In the genomic region with DNA sequence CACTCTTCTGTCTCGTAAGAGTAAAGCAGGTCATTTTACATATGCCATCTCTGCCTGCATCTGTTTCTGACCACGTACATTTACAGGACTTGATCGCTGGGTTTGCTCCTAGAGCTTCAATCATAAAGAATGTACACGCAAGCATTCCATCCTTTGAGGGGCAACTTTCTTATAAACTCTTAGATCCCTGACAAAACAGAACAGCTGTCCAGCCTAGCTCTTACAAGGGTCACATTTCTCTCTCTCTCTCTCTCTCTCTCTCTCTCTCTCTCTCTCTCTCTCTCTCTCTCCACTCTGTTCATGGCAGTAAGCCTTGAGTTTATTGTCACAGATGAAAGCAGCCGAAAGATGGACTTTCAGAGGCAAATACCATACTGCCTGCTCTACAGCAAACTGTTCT, we compare ENCODE assay signal across 24 mouse cellular contexts.
DNase-seq lines count a peak whose midpoint lies in the region; ATAC-seq and TF ChIP-seq lines count a peak whose summit lies in the region.
"Had no signal": no experiment of that assay in that cellular context is flagged by ENCODE, and none has a peak within 500 bp of the region (broad histone marks: within the 10 kb centered on the region; RNA-seq: fewer than 3 reads in every experiment).

No protein-coding gene starts in this region.

- H3K36me3 ChIP-seq in lung, embryonic 14.5 days (ENCODE audit: insufficient read depth): no peaks in the 10 kb centered on the region
- no peaks in the 10 kb centered on the region for H3K36me3 ChIP-seq in intestine, embryonic 15.5 days
- no peaks in the 10 kb centered on the region for H3K36me3 ChIP-seq in stomach, embryonic 14.5 days (ENCODE audit: control insufficient read depth, insufficient read depth, low read length)
- no peaks in the 10 kb centered on the region for H3K36me3 ChIP-seq in hindbrain, embryonic 11.5 days (ENCODE audit: control insufficient read depth, insufficient read depth, low read length)
- H3K36me3 ChIP-seq: forebrain, embryonic 10.5 days; midbrain, embryonic 15.5 days; neural tube, embryonic 13.5 days had no signal

- no peak overlapping the region for H3K4me3 ChIP-seq in lung, embryonic 14.5 days (ENCODE audit: low read depth, low read length)
- H3K4me3 ChIP-seq in intestine, embryonic 15.5 days (replicated peaks): no peak overlapping the region
- H3K4me3 ChIP-seq in stomach, embryonic 14.5 days (ENCODE audit: low read depth, low read length): no peak overlapping the region
- H3K4me3 ChIP-seq in hindbrain, embryonic 11.5 days (ENCODE audit: low read depth, low read length): no peak overlapping the region
- H3K4me3 ChIP-seq in left cerebral cortex, adult 2 months: no peak overlapping the region
- H3K4me3 ChIP-seq: forebrain, embryonic 10.5 days; heart, adult 2 months; midbrain, embryonic 15.5 days; neural tube, embryonic 13.5 days had no signal

- peak overlapping the region; percentile 35; the same call in 1 of the 2 replicates for H3K4me2 ChIP-seq in lung, embryonic 14.5 days
- H3K4me2 ChIP-seq in intestine, embryonic 15.5 days (replicated peaks): peak overlapping the region; percentile 29; the same call in 1 of the 2 replicates
- peak overlapping the region; percentile 2; the same call in 1 of the 2 replicates for H3K4me2 ChIP-seq in stomach, embryonic 14.5 days (replicated peaks; ENCODE audit: low read depth, low read length)
- no peak overlapping the region for H3K4me2 ChIP-seq in hindbrain, embryonic 11.5 days (replicated peaks; ENCODE audit: low read depth, low read length)
- H3K4me2 ChIP-seq: hindbrain, embryonic 14.5 days; liver, embryonic 11.5 days; midbrain, embryonic 15.5 days; neural tube, embryonic 13.5 days had no signal

- H3K4me1 ChIP-seq in lung, embryonic 14.5 days (ENCODE audit: insufficient read depth): peaks cover 3% of the 10 kb centered on the region; the same call in 1 of the 2 replicates
- no peaks in the 10 kb centered on the region for H3K4me1 ChIP-seq in intestine, embryonic 15.5 days (replicated peaks)
- 0 out of 2 replicates have a peak, but pooled peaks cover 5% of the 10 kb centered on the region for H3K4me1 ChIP-seq in stomach, embryonic 14.5 days (ENCODE audit: control insufficient read depth, insufficient read depth, low read length)
- no peaks in the 10 kb centered on the region for H3K4me1 ChIP-seq in hindbrain, embryonic 11.5 days (replicated peaks; ENCODE audit: control insufficient read depth, insufficient read depth, low read length)
- H3K4me1 ChIP-seq: midbrain, embryonic 15.5 days; neural tube, embryonic 13.5 days had no signal

- intact Hi-C loops in left cerebral cortex, adult 2 months (cut with DNase I): no loop called here

- H3K9me3 ChIP-seq in lung, embryonic 14.5 days (ENCODE audit: low read depth, low read length): no peaks in the 10 kb centered on the region
- H3K9me3 ChIP-seq in intestine, embryonic 15.5 days: no peaks in the 10 kb centered on the region
- H3K9me3 ChIP-seq in stomach, embryonic 14.5 days (ENCODE audit: control insufficient read depth, low read depth, low read length): no peaks in the 10 kb centered on the region
- no peaks in the 10 kb centered on the region for H3K9me3 ChIP-seq in hindbrain, embryonic 11.5 days (ENCODE audit: control insufficient read depth, low read length)
- H3K9me3 ChIP-seq: forebrain, embryonic 10.5 days; midbrain, embryonic 15.5 days; neural tube, embryonic 13.5 days had no signal

- ATAC-seq in lung, embryonic 14.5 days (ENCODE audit: insufficient read depth): no peak
- no peak for ATAC-seq in intestine, embryonic 15.5 days
- ATAC-seq in stomach, embryonic 14.5 days (ENCODE audit: insufficient number of reproducible peaks, insufficient read depth, low FRiP score, low read depth): no peak; the same call in 1 of the 2 replicates
- ATAC-seq in hindbrain, embryonic 11.5 days (ENCODE audit: low FRiP score): no peak
- ATAC-seq: activated CD4-positive, CD25-positive, alpha-beta regulatory T cell, adult 4 months; inflammation-experienced regulatory T-cells, adult 6 months; midbrain, embryonic 15.5 days had no signal

- H3K27me3 ChIP-seq in lung, embryonic 14.5 days (ENCODE audit: insufficient read depth, low read length): no peaks in the 10 kb centered on the region
- H3K27me3 ChIP-seq in intestine, embryonic 15.5 days (replicated peaks): no peaks in the 10 kb centered on the region
- H3K27me3 ChIP-seq in stomach, embryonic 14.5 days (ENCODE audit: control insufficient read depth, insufficient read depth, low read length): no peaks in the 10 kb centered on the region
- no peaks in the 10 kb centered on the region for H3K27me3 ChIP-seq in hindbrain, embryonic 11.5 days (ENCODE audit: control insufficient read depth, insufficient read depth, low read length)
- H3K27me3 ChIP-seq: midbrain, embryonic 15.5 days; neural tube, embryonic 13.5 days had no signal

- TF ChIP-seq CTCF in lung, embryonic 14.5 days (IDR thresholded peaks at IDR 0.05; ENCODE audit: low read depth): no peak
- no peak for TF ChIP-seq CTCF in left cerebral cortex, adult 2 months (IDR thresholded peaks at IDR 0.05)

- DNase-seq in lung, embryonic 14.5 days: peak; percentile 38
- no peak for DNase-seq in lung, postnatal 25 days (ENCODE audit: low spot score)
- no peak for DNase-seq in hindbrain, embryonic 11.5 days (ENCODE audit: low spot score)
- no peak for DNase-seq in heart, adult 9 months (ENCODE audit: low spot score in 2 of 2)
- DNase-seq in left cerebral cortex, adult 2 months (ENCODE audit: extremely low spot score in 1 of 2, low spot score in 2 of 2): no peak
- DNase-seq: adrenal gland, adult 8-10 months; cerebellum, adult 11-12 months; cerebellum, postnatal 14 days; gastrocnemius, postnatal 25 days; heart, adult 2 months; heart, postnatal 36 days; kidney, postnatal 4 days; left cerebral cortex, postnatal 4 days; lung, adult 18-20 months; lung, postnatal 36 days had no signal

- no peak overlapping the region for H3K27ac ChIP-seq in lung, embryonic 14.5 days (ENCODE audit: low read depth)
- 0 out of 2 replicates have a peak overlapping the region, but pooled peaks have one; percentile 36 for H3K27ac ChIP-seq in intestine, embryonic 15.5 days
- peak overlapping the region; percentile 35 for H3K27ac ChIP-seq in stomach, embryonic 14.5 days (ENCODE audit: low read length)
- no peak overlapping the region for H3K27ac ChIP-seq in hindbrain, embryonic 11.5 days (ENCODE audit: low read depth, low read length)
- no peak overlapping the region for H3K27ac ChIP-seq in left cerebral cortex, adult 2 months
- H3K27ac ChIP-seq: forebrain, embryonic 10.5 days; heart, adult 2 months; hindbrain, embryonic 14.5 days; midbrain, embryonic 15.5 days; neural tube, embryonic 13.5 days had no signal

- WGBS in lung, embryonic 14.5 days: 18% methylated on average over 5 of the region's 5 CpGs
- 40% methylated on average over 5 of the region's 5 CpGs for WGBS in intestine, embryonic 15.5 days
- 14% methylated on average over 5 of the region's 5 CpGs for WGBS in stomach, embryonic 14.5 days
- 78% methylated on average over 5 of the region's 5 CpGs for WGBS in hindbrain, embryonic 11.5 days

- no peak overlapping the region for H3K9ac ChIP-seq in lung, embryonic 14.5 days
- no peak overlapping the region for H3K9ac ChIP-seq in intestine, embryonic 15.5 days
- no peak overlapping the region for H3K9ac ChIP-seq in stomach, embryonic 14.5 days (replicated peaks; ENCODE audit: low read depth, low read length)
- H3K9ac ChIP-seq in hindbrain, embryonic 11.5 days (ENCODE audit: low read depth, low read length): no peak overlapping the region
- H3K9ac ChIP-seq: hindbrain, embryonic 14.5 days; midbrain, embryonic 15.5 days; neural tube, embryonic 13.5 days had no signal

Comparison
In these comparisons a context has a peak if more than half of its experiments do, and no peak if none do; other contexts are left out.
1. H3K27ac ChIP-seq: peak in intestine, embryonic 15.5 days (single experiment) and stomach, embryonic 14.5 days (single experiment); none in lung, embryonic 14.5 days (single experiment), hindbrain, embryonic 11.5 days (single experiment) and left cerebral cortex, adult 2 months (single experiment).